Mouse (Mus musculus) hindbrain, embryonic 12.5 days (tissue): Measurements from ENCODE around the gene Tas2r126. TPM values are rescaled to one million over a fixed set of nuclear protein-coding genes. Genes with fewer than 3 reads are reported as not detected.

Experiments used
- polyA plus RNA-seq: library from polyadenylated mRNA; unstranded; fragments of >200 nt; fragmentation: Nextera tagmentation; extraction: Ambion mirVana; gene quantifications from 2 replicates; pipeline ENCODE4 v1.2.1, GENCODE M21; 2016

The Tas2r126 gene
- polyA plus RNA-seq, 1 experiment from 2014 or later = not detected

Other genes with a start within 250 kb of the Tas2r126 start
- gene Tas2r144, start 219.2 kb upstream of the Tas2r126 start, polyA plus RNA-seq = not detected in 2 replicates
- gene Gstk1, start 188.6 kb upstream of the Tas2r126 start, polyA plus RNA-seq = 16.2 and 18.8 TPM in 2 replicates
- 0.81 and 1.4 TPM in 2 replicates for gene Tmem139, start 172.6 kb upstream of the Tas2r126 start, polyA plus RNA-seq
- 61.4 and 63.5 TPM in 2 replicates for gene Casp2, start 169.6 kb upstream of the Tas2r126 start, polyA plus RNA-seq
- gene Clcn1, start 147.8 kb upstream of the Tas2r126 start, polyA plus RNA-seq = 1.4 and 1.7 TPM in 2 replicates
- gene Fam131b, start 109.9 kb upstream of the Tas2r126 start, polyA plus RNA-seq = 4.3 and 4.9 TPM in 2 replicates
- 71.4 and 82.5 TPM in 2 replicates for gene Zyx, start 84.9 kb upstream of the Tas2r126 start, polyA plus RNA-seq
- gene Epha1, start 61.3 kb upstream of the Tas2r126 start, polyA plus RNA-seq = 1.9 and 2.4 TPM in 2 replicates
- gene Tas2r143, start 34.3 kb upstream of the Tas2r126 start, polyA plus RNA-seq = not detected in 2 replicates
- not detected in 2 replicates for gene Tas2r135, start 29.1 kb upstream of the Tas2r126 start, polyA plus RNA-seq
- gene Olfr458, start 30.7 kb downstream of the Tas2r126 start, polyA plus RNA-seq = not detected in 2 replicates
- gene Olfr457, start 41.8 kb downstream of the Tas2r126 start, polyA plus RNA-seq = not detected in 2 replicates
- not detected in 2 replicates for gene Olfr456, start 52.7 kb downstream of the Tas2r126 start, polyA plus RNA-seq
- not detected in 2 replicates for gene Olfr455, start 113.1 kb downstream of the Tas2r126 start, polyA plus RNA-seq
- not detected in 2 replicates for gene Tcaf3, start 163.2 kb downstream of the Tas2r126 start, polyA plus RNA-seq
- 3.8 and 4.5 TPM in 2 replicates for gene Tcaf2, start 210.7 kb downstream of the Tas2r126 start, polyA plus RNA-seq